Mouse (Mus musculus) thymus, adult 2 months (tissue): ENCODE measurements around the gene Cacnb4. TPM values are rescaled to one million over a fixed set of nuclear protein-coding genes. Genes with fewer than 3 reads are reported as not detected.

Source experiments
- DNase-seq: peaks from one replicate; pipeline ENCODE4 v3.0.0; 2021
- H3K27ac ChIP-seq: fragments of 200-500 bp; 2 replicates; pipeline ENCODE4 v1.5.1; 2012; ENCODE audit warnings: low read length, control low read depth; ENCODE audit not compliant: control insufficient read depth, insufficient read depth
- H3K27me3 ChIP-seq: fragments of 200-500 bp; 2 replicates; pipeline ENCODE4 v1.6.1; 2012; ENCODE audit warnings: mild to moderate bottlenecking, low read length, moderate library complexity, mixed read lengths; ENCODE audit not compliant: control insufficient read depth, insufficient read depth
- H3K36me3 ChIP-seq: fragments of 200-500 bp; 2 replicates; pipeline ENCODE4 v1.6.1; 2012; ENCODE audit warnings: mild to moderate bottlenecking, low read length, moderate library complexity; ENCODE audit not compliant: control insufficient read depth, insufficient read depth
- H3K4me1 ChIP-seq: fragments of 200-500 bp; replicated peaks from 2 replicates; pipeline ENCODE4 v1.6.1; 2012; ENCODE audit warnings: low read length; ENCODE audit not compliant: control insufficient read depth, insufficient read depth
- H3K4me3 ChIP-seq: fragments of 200-500 bp; 2 replicates; pipeline ENCODE4 v1.5.1; 2012; ENCODE audit warnings: mild to moderate bottlenecking, low read length, control low read depth, moderate library complexity; ENCODE audit not compliant: control insufficient read depth, insufficient read depth
- CTCF ChIP-seq: fragments of 200-500 bp; IDR thresholded peaks from 2 replicates; pipeline ENCODE4 v1.5.1; 2012; ENCODE audit warnings: mild to moderate bottlenecking, control low read depth, low read length, moderate library complexity, borderline replicate concordance; ENCODE audit not compliant: control insufficient read depth, poor library complexity, insufficient read depth; ENCODE audit errors: extremely low read depth
- POLR2A ChIP-seq: fragments of 200-500 bp; IDR thresholded peaks from 2 replicates; pipeline ENCODE4 v1.6.1; 2012; ENCODE audit warnings: mild to moderate bottlenecking, low read length, control low read depth, moderate library complexity; ENCODE audit not compliant: control insufficient read depth, poor library complexity, insufficient read depth; ENCODE audit errors: extremely low read depth
- WGBS: fragments of 180-500 bp; shearing (Covaris S2); methylation state at CpG from one replicate; pipeline ENCODE4 v1.1.7; 2018; 5-methylcytosine and 5-hydroxymethylcytosine counted together
- polyA plus RNA-seq: library from polyadenylated mRNA; depleted of rRNA; stranded (reverse); fragments of >200 nt; gene quantifications from 2 replicates; pipeline ENCODE4 v1.2.3, GENCODE M21; 2012

Cacnb4 gene
- polyA plus RNA-seq, 1 experiment, result 0.04 TPM

DNA sequence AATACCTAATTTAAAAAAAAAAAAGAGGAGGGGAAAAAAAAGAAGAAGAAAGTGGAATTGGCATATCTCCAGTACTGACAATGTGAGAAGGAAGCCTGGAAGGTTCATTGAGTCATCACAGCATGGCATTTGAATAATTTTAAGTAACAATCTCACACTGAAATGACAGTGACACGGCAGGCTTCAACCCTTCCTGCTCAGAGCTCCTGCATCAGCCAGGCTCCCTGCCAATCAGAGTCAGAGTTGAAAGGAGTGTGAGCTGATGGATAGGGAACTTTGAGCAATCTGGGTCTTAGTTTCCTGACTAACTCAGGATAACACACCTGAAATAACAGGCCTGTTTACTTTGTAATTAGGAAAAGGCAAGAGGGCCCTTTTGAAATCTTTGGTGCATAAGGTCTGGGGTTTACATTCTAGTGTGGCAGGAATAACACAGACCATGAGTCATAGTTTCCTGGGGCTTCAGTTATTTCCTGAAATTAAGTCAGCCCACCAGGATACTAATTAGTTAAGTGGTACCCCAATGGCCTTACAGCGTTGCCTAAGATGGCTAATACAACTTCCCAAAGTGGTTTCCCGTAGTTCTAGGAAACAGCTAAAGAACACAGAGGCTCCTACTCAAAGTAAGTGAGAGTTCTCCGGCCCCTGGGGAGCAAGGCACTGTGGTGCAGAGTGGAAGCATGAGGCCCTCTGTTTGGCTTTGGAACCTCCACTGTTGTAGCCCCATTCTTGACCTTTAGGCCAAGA, 204.9 kb downstream of the Cacnb4 start:
- Histone ChIP-seq H3K4me3 (no peak overlapping the region), H3K27ac (no peak overlapping the region)
- 76% methylated on average over 4 of the region's 4 CpGs for WGBS

GRCm38 (mm10) chr2:52470044-52470560, 206.5 kb downstream of the Cacnb4 start:
- DNase-seq, result no peak
- Histone ChIP-seq H3K36me3 (no peaks in the 10 kb centered on the region), H3K27me3 (no peaks in the 10 kb centered on the region), H3K27ac (no peak overlapping the region), H3K4me3 (no peak overlapping the region), H3K4me1 (no peaks in the 10 kb centered on the region)
- TF ChIP-seq POLR2A, result no peak
- no peak for TF ChIP-seq CTCF
- 96% methylated on average over 4 of the region's 4 CpGs for WGBS

More for the DNA sequence above, 204.9 kb downstream of the Cacnb4 start:
- no peaks in the 10 kb centered on the region for H3K27me3 ChIP-seq
- DNase-seq, result no peak
- peaks cover 5% of the 10 kb centered on the region; the same call in 1 of the 2 replicates for H3K4me1 ChIP-seq
- no peaks in the 10 kb centered on the region for H3K36me3 ChIP-seq
- TF ChIP-seq POLR2A, result no peak
- TF ChIP-seq CTCF, result no peak

DNA sequence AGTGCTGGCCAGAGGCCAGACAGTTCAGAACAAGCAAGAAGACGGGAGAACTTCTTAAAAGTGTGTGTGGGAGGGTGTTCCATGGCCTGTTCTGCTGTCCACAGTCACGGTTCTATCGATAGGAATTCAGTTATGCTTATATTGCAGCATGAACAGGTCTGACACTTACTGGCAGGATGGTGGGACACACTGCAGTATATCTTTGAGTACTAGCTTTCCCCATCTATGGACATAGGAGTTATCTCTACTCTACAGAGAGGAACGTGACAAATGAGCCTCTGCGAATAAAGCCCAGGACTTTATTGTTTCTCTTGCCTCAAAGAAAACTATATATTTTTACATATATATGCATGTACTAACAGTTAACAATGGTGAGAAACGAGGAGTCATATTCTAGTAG, 209.0 kb downstream of the Cacnb4 start:
- H3K36me3 ChIP-seq, result no peaks in the 10 kb centered on the region
- H3K4me1 ChIP-seq, result no peaks in the 10 kb centered on the region
- TF ChIP-seq POLR2A, result no peak
- no peak for TF ChIP-seq CTCF
- H3K4me3 ChIP-seq, result no peak overlapping the region
- WGBS, result 94% methylated on average over 6 of the region's 6 CpGs
- no peak overlapping the region for H3K27ac ChIP-seq
- DNase-seq, result no peak
- H3K27me3 ChIP-seq, result no peaks in the 10 kb centered on the region

DNA sequence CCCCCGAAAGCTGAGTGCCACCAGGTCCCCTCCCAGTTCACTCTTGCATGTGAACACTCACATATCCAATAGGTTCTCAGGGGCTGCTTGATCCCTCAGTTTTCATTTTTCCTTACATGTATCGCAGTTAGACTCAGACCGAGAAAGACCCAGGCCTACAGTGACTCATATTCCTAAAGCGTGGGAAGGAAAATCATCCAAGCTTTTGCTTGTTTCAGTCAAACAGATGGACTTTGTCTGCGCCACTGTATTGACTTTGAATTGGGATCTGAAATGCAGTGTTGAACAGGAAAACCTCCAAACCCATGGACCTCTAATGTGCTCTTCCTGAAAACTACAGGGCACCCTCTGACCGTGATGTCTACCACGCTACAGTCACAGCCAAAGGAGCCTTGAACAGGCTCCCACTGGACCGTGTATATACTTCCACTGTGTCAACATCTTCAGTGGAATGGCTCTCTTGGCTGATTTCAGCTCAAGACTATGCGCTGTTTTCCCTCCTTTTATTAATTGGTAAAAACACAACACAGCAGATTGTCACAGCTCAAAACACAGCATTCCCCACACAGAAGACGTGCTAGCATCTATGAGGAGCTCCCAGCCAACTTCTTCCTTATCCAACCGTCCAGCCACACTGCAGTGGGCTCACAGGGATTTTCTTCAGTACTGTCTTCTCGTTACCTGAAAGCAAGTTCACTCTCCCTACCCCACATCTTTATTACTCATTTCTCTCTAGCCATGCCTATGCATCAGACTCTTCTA, 215.2 kb downstream of the Cacnb4 start:
- DNase-seq, result no peak
- Histone ChIP-seq H3K4me1 (no peaks in the 10 kb centered on the region), H3K4me3 (no peak overlapping the region), H3K27me3 (no peaks in the 10 kb centered on the region), H3K27ac (no peak overlapping the region), H3K36me3 (no peaks in the 10 kb centered on the region)
- TF ChIP-seq CTCF, result no peak
- no peak for TF ChIP-seq POLR2A
- WGBS, result 93% methylated on average over 12 of the region's 12 CpGs

DNA sequence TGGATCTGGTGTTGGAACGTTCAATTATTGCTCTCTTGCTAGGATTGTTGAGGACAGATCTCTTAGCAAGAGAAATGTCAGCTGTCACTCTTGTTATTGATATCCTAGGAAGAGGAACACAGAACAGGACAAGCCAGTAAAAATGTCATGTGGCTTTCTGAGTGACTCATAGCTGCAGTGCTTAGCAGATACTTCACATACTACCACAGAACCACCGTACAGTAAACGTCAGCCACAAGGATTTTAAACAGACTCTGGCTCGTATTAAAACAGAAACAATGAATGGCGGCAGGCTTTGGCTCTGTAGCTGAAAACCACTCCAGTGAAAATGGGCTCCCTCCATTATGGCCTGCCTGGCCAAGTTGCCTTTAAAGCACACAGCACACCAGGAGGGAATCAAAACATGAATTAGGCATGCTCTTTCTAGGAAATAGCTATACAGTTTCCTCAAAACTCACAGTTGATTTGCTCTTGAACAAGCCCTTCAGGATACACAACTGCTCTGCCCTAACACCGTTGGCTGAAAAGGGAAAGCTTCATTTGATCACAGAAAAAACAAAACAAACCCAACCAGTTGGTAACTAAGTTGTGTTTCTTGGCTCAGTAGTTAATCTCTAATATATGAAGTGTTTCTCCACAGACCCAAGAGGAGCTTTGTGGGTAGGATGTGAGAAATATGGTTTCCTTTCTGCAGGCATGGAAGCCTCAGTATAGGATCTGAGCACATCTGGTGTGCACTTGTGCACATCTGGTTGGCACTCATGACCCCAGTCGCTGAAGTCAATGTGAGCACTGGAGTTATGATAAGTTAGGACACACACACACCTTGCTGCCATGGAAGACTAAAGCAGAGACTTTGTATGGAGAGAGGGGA, 220.8 kb downstream of the Cacnb4 start:
- no peaks in the 10 kb centered on the region for H3K36me3 ChIP-seq
- no peaks in the 10 kb centered on the region for H3K4me1 ChIP-seq
- H3K27me3 ChIP-seq, result no peaks in the 10 kb centered on the region
- 73% methylated on average over 7 of the region's 7 CpGs for WGBS
- no peak overlapping the region for H3K4me3 ChIP-seq
- TF ChIP-seq CTCF, result no peak
- TF ChIP-seq POLR2A, result no peak
- H3K27ac ChIP-seq, result no peak overlapping the region
- no peak for DNase-seq

DNA sequence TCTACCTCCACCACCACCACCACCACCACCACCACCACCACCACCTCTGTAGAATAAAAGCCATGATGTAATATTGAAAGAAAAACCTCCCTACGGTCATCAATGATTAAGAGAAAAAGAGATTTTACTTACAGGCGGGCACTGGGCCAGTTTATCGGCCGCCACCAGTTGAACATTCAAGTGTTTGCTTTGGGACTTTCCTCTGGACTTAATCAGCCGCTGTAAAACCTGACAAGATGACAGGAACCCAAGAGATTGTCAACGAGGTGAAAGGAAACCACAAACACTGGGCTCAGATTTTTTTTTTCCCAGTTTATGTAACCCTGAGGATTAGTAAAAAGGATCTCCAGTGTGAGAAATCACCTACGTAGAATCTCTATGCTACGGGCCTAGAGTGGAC, 226.8 kb downstream of the Cacnb4 start:
- WGBS, result 29% methylated on average over 8 of the region's 8 CpGs
- Histone ChIP-seq H3K4me3 (no peak overlapping the region), H3K36me3 (no peaks in the 10 kb centered on the region), H3K27ac (no peak overlapping the region), H3K4me1 (no peaks in the 10 kb centered on the region), H3K27me3 (no peaks in the 10 kb centered on the region)
- TF ChIP-seq CTCF (no peak), POLR2A (no peak)
- DNase-seq, result no peak
